Mouse (Mus musculus): ENCODE measurements around the gene Tuba3a.

Gene Tuba3a

DNA sequence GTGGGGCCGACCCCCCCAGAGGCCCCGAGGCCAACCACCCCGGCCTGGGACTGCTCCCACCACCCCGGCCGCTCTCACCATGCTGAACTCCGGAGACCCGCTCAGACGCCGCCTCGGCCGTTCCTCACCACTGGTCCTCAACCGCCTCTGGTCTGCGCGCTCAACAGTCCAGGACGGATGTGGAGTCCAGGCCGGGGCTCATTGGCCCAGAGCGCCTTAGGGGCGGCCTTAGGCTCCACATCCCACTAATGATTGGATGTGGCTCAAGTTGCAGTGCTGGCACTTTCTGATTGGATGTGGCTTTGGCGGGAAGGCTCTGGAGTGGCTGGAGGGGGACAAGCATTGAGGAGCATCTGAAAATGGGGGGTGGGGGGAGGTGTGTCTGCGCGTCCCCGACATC is at the start of gene Tuba3a:
Gene Tuba3a, minus strand, starts transcription at position 153 of the 400 bp plus-strand sequence.
- DNase-seq (ENCODE audit: low read depth in 2 of 2, low spot score in 2 of 2) = no peak

DNA sequence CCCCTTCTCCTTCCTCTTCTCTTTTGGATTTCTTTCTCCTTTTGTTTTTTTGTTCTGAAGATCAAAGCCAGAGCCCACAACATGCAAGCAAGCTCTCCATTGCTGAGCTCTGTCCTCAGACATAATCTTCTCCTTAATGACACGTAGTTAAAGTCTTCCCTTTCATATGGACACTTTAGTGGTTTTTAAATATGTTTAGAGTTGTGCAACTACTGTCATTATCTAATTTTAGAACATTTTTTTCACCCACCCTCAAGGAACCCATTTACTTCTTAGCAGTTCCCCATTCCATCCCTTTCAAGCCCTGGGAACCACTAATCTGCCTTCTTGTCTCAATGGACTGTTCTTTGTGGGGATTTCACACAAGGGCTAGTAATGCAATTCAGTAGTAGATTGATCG is 48.5 kb upstream of the Tuba3a start:
- no peak for DNase-seq (ENCODE audit: low read depth in 2 of 2, low spot score in 2 of 2)

DNA sequence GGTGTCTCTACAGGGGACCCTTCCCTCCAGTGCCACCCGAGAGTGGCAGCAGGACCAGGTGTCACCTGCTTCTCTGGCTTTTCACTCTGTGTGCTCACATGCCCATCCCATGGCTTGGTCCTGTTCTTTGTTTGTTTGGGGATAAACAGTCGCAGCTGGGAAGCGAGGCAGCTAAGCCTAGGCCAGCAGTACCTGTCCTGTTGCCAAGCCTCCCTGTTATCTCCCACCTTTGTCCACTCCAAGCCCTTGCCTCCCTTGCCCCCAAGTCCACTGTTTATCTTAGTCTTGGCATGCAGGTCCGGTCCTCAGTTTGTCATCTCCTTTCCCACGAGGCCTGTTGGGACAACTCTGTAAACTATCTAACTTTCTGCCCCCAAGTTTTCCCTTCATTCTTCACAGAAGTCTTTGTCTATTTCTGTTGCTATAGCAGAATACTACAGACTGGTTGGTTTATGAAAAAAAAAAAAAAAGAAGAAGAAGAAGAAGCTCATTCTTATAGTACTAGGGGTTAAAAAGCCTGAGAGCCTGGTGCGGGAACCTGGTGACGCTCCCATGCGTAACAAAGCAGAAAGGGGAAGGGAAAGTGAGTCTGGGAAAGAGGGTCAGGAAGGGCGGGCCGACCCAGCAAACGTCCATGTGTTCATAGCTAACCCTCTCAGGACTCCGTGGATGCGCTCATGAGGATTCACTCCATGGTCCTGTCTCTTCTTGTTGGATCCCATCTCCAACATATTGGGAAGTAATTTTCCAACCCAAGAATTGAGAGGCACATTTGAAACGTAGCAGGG is 47.5 kb upstream of the Tuba3a start:
- no peak for DNase-seq (ENCODE audit: low read depth in 2 of 2, low spot score in 2 of 2)

DNA sequence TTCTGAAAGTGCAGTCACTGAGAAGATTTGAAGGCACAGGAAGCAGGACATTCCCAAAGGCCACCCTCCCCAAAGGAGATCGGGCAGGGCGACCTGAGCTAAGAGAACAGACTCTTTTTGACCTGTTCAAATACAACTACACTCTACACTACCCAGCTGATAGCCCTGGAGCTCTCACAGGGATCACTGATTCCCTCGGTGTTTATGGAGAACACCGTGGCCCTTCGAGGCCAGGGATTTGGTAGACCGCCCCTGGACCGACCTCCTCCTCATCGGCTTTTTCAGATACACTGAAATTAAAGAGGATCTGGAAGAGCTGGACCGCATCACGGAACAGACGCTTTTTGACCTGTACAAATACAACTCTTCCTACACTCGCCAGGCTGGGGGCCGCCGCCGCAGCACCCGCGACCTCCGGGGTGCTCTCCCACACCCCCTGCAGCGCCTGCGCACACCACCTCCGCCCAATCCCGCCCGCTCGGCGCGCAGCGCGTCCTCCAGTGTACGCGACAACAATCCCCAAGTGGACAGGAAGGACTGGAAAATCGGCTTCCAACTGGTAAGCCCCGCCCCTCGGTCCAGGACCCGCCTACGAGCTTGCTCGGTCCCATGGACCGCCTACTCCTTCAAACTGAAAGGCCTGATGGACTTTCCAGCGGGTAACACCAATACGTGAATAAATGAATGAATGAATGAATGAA is 44.9 kb upstream of the Tuba3a start:
- DNase-seq (ENCODE audit: low read depth in 2 of 2, low spot score in 2 of 2) = no peak

DNA sequence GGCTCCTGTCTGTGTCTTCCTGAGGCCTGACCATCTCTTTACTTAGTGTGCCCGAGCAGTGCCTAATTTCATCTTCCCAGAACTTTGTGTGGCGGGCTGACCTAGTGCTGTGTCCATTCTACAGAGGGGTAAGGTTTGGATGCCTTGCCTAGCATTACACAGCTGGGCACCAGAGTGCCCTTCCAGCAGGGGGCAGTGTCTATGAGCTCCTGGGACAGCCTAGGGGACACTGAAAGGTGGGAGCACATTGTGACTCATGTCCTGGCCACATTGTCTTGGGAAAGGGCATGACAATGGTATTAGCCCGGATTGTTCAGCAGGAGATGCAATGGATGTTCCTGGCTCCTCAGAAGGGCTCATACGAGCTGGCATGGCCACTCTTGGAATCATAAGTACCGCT is 42.4 kb upstream of the Tuba3a start:
- DNase-seq (ENCODE audit: low read depth in 2 of 2, low spot score in 2 of 2) = peak; percentile 50 to 62

DNA sequence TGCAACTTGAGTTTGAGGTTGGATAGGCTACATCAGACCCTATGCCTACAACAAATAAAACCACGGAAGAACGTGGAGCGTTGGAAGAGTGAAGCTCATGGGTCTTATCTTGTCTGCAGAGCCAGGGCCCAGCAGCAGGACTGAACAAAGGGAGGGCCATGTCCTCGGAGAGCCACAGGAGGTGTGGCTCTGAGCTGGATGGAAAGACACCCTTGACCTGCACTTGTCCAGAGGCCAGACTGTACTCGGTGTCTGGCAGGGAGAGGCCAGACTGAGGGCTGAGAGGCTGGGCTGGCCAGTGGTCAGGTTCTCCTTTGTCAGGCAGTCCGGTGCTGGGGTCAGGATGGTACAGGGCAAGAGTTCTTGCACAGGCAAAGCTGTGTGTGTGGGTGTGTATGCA is 39.5 kb upstream of the Tuba3a start:
- DNase-seq (ENCODE audit: low read depth in 2 of 2, low spot score in 2 of 2) = no peak

DNA sequence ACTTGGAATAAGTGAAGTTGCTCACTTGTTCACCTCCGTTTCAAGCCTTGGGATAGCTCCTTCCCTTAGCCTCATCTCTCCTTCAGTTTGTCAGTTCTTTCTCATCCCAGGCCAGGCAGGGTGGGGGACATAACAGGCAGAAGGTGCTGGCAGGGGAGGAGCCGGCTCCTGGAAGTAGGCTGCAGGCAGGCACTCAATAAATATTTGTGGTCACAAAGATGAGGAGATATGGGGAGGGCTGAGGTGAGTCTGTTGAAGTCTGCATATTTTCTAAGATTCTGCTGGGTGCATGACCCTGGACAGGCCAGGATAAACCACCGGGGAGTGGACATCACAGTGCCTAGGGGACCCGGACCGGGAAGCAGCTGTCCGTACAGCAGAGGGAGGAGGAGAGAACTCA is 37.7 kb upstream of the Tuba3a start:
- DNase-seq (ENCODE audit: low read depth in 2 of 2, low spot score in 2 of 2) = no peak

DNA sequence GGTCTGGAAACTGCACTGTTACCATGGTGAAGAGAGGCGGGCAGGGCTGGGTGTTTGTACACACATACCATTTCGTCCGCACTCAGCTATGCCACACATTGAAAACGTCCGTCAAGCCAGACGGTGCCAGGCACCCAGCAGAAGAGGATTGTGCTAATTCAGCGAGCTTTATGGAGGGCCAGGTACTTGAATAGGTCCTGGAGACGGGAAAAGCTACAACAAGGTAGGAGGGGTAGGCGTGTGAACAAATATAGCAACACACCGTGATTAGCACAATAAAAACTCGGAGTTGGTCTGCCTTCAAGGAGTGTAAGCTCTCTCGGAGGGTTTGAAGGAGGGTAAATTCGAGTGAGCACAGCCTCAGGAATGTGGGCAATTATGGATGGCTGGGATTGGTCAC is 37.0 kb upstream of the Tuba3a start:
- DNase-seq (ENCODE audit: low read depth in 2 of 2, low spot score in 2 of 2) = no peak

DNA sequence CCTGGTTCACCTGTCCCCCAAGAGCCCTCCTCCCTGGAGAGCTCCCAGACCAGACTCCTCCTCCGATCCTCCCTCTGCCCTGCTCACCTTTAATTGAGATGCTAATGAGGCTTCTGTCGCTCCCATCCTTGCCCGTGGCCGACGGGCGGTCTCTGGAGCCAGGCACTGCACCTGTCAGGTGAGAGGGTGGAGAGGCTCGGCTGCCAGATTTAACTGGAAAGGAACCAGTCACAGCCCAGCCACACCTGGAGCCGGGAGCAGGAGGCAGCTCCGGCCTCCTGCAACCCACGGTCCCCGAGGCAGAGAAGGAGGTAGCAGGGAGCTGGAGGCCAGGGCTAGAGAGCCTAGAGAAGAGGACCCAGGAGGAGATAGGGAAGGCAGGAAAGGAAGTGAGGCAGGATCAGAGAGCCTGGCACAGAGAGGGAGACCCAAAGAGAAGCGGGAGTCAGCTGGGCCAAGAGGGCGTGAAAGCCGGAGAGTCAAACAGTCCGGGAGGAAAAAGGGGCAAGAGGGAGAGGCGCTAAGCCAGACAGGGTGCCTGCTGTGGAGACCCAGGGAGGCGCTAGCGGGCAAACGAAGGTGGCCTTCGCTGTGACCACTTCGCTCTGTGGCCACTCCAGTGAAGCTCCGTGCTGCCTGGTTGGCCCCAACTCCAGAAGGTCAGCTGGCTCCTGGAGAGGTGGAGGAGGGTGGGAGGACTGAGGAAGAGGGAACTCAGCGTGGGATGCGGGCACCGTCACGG is 35.4 kb upstream of the Tuba3a start:
- DNase-seq (ENCODE audit: low read depth in 2 of 2, low spot score in 2 of 2) = no peak

DNA sequence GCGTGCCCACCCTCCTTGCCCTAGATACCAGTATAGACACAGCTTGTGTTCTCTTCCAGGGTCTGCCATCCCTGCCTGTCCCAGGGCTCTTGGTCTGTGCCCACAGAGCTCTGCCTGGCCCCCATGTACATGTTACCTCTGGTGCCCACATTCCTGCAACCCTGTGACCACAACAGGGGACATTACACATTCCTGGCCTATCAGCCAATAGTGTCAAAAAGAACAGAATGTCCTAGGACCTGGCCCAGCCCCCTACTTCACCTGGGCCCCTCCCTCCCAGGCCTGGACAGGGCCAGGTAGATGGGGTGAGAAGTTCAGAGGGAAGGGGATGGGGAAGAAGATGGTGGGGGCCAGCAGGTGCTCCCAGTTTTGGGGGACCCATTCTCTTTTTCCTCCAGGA is 34.5 kb upstream of the Tuba3a start, which contains the start of gene Scnn1a:
Gene Scnn1a, plus strand, starts transcription at position 337 of the 400 bp plus-strand sequence.
- no peak for DNase-seq (ENCODE audit: low read depth in 2 of 2, low spot score in 2 of 2)

DNA sequence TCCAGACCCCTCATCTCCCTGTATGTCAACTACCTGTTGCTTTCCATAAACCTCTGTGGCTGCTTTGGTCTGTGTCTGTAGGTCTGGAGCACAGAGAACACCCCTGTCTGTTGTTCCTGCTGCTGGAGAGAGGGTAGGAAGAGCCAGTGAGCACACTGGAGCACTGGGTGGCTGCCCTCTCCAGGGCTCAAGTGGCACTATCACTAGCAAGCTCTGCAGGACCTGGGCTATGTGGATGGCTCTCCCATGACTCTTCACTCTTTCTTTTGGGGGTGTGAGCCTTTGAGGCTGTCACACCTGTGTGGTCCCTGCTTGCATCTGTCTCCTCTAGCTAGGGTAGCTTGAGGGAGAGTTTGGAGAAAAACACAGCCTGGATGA is 34.1 kb upstream of the Tuba3a start:
- no peak for DNase-seq (ENCODE audit: low read depth in 2 of 2, low spot score in 2 of 2)

DNA sequence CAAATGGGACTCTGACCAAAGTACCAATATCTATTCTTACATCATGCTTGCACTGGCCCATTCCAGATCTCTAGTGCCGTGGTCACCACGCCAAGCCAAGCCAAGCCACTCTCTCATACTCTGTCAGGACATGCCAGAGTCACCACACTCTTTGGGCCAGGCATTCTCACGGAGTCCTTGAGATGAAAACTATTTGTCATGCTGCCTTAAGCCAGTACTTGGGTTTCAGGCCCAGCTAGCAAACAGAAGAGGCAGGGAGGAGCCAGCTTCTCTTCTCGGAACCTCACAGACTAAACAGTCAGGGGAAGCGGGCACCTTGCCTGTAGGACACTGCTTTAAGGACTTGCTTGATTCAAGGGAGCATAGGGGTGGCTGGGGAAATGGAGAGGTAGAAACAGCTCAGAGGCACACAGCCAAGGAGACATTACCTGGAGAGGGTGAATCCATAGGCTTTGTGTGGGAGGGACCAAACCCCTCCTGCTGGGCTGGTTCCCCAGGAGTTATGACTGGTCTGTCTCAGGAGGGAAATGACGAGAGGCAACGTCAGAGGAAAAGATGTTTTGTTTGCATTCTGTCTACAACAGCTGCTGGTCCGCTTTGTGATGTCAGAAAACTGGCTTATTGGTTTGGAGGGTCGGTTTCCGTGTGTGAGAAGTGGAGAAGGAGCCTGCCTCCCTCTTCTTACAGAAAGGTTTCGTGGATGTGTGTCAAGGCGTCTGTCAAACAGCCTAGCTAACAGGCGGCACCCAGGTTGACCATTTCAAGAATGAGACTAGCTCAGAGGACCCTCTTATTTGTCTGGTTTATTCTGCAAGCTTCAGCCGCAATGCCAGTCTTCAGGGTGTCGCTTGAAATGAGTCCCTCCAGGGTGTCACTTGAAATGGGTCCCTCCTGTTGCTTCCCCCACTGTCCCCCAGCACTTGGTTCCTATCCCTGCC is 33.4 kb upstream of the Tuba3a start:
- DNase-seq (ENCODE audit: low read depth in 2 of 2, low spot score in 2 of 2) = no peak

DNA sequence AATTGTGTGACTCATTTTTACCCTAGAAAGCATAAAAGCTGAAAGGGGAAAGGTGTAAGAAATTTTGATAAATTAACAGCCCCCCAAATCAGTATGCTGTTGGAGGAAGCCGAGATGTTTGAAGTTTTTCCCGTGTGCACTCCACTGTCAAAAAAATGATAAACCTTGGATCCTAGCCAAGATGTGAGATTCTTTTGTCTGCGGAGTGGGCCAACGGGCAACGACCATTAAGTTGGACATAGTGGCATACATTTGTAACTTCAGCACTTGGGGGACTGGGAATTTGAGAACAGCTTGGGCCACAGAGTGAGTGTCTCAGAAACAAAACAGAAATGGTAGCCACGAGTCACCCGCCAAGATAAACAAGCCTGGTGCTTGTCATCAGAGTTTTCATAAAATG is 31.2 kb upstream of the Tuba3a start:
- DNase-seq (ENCODE audit: low read depth in 2 of 2, low spot score in 2 of 2) = no peak

DNA sequence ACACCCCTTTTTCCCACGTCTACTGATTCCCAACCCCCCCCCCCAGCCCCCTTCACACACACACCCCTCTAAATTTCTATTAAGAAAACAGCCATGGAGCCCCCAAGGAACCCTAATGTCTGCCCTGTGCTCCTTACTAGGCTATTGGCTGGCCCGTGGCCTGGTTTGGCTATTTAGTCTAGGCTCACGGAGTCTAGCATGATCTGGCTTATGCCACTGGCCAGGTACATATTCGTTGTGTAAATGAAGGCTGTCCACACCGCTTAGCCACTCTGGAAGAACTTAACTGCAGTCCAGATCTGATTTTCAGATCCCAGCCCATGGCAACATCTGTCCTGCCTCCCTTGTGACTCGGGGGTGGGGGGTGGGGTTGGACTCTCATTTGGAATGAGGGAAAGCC is 28.9 kb upstream of the Tuba3a start:
- no peak for DNase-seq (ENCODE audit: low read depth in 2 of 2, low spot score in 2 of 2)

DNA sequence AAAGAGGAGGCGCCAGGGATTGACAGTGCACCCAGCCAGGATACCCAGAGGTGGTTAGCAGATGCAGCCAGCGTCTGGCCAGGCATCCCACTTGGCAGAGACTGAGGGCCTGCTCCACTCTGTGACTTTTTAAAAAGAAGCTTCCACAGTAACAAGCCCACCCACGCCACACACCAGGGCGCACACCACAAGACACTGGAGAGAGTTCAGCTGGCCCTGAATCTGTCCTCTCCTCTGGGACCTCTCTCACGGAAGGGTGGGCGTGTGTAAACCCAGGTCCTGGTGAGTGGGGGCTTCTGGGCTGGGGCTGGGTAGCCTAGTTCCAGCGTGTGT is 28.4 kb upstream of the Tuba3a start:
- DNase-seq (ENCODE audit: low read depth in 2 of 2, low spot score in 2 of 2) = no peak

DNA sequence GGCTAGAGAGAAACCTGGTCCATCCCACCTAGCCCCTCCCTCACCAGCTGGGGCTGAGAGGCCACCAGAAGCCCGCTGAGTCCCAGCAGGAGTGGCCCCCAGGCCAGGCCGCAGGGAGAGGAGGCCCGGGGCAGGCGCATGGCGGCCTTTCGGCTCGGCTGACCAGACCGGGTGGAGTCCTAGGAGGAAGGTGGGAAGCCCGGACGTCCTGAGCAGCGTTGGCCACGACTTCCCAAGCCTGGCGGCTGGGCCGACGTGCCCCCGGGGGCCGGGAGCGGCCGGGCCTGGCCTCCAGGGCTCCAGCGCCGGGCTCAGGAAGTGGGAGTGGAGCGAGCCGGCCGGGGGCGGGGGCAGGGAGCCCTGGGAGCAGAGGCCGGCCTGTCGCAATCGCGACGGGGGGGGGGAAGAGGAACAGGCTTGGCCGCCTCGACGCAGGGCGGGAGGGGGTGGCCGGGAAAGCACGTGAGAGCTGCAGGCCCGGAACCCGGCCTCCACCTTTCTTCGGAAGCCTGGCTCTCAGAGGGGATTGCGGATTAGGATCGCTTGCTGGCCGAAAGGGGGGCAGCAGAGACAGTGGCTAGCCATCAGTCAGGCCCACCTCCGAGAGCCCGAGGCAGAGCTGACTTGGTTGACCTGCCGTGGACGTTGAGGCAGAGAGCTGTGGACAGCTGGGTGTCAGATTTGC is 27.8 kb upstream of the Tuba3a start, which contains the start of gene Ltbr:
Gene Ltbr, minus strand, starts transcription at position 340 of the 685 bp plus-strand sequence.
- DNase-seq (ENCODE audit: low read depth in 2 of 2, low spot score in 2 of 2) = no peak

DNA sequence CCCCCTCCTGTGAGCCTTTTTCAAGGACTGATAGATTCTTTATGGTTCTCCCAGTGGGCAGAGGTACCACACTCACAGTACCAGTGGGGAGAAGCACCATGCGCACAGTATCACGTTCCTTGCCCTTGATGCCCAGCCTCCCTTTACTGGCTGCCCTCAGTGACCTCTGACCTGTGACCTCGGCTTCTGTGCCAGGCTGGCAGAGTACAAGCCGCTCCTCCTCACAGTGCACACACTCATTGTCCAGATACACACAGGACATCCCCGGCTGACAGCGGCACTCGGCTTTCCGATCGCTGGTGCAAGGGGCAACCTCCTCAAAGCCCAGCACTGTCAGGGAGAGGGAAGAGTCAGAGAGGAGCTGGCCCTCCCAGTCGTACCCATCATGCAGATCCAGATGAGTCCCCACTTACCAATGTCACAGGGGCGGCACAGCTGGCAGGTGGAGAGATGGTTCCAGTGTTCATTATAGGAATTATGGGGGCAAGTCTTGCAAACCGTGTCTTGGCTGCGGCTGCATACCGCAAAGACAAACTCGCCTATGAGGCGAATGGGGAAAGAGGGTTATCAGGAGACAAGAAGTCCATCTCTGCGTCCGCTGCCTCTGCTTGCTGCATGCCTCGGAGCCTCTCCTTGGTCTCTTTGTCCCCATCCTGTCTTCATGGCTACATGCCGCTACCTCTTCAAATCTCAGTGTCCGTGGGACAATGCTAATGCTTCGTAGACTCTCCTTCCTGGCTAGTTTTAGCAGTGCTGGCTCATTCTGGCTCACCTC is 26.9 kb upstream of the Tuba3a start:
- DNase-seq (ENCODE audit: low read depth in 2 of 2, low spot score in 2 of 2) = no peak

DNA sequence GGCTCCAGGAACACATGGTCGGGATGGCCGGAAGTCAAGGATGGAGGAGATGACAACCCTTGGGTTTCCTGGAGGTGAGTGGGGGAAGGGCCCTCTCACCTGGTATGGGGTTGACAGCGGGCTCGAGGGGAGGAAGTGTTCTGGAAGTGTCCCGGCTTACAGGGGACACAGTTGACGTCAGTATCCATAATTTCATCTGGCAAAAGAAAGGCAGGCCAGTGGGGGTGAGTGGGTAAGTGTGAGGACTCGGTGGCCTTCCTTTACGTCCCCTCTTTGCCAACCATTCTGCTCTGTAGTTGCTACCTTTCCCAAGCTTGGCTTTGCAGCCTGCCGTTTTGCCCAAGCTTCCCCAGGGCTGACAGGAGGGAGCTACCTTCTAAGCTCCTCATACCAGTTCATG is 26.3 kb upstream of the Tuba3a start:
- DNase-seq (ENCODE audit: low read depth in 2 of 2, low spot score in 2 of 2) = no peak

DNA sequence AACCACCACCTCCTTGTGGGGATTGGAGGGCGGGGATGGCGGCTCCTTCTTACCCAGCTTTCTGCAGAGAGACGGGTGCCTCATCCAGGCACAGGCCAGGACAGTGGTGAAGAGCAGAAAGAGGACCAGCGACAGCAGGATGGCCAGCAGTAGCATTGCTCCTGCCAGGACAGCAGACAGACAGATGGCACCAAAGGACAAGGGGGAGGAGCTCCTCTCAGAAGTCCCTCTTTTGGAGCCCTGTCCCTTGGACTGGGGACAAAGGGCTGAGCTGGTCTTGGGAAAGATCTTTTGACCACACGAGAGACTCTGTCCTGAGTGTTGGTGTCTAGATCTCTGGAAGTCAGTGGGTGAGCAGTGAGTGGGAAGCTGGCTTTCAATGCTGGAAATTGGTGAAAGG is 23.6 kb upstream of the Tuba3a start:
- DNase-seq (ENCODE audit: low read depth in 2 of 2, low spot score in 2 of 2) = no peak

DNA sequence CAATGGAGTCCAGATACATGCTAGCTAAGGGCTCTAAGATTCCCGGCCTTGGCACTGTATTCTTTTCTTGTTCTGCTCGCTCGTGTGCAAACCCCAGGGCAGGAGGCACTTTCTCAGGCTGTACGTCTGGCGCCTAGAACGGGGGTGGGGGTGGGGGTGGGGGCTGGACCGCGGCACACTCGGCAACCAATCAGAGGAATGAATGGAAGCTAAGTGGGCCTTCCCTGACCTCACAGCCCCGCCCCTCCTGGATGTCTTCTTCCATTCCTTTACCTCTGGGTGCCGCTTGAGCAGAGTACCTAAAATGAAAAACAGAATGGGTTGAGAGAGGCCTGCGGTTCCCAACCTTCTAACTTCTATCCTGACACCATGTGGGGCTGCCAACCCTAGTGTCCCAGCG is 23.1 kb upstream of the Tuba3a start:
- DNase-seq (ENCODE audit: low read depth in 2 of 2, low spot score in 2 of 2) = no peak
